ENCODE assay signal across 8 mouse cellular contexts in the genomic region with DNA sequence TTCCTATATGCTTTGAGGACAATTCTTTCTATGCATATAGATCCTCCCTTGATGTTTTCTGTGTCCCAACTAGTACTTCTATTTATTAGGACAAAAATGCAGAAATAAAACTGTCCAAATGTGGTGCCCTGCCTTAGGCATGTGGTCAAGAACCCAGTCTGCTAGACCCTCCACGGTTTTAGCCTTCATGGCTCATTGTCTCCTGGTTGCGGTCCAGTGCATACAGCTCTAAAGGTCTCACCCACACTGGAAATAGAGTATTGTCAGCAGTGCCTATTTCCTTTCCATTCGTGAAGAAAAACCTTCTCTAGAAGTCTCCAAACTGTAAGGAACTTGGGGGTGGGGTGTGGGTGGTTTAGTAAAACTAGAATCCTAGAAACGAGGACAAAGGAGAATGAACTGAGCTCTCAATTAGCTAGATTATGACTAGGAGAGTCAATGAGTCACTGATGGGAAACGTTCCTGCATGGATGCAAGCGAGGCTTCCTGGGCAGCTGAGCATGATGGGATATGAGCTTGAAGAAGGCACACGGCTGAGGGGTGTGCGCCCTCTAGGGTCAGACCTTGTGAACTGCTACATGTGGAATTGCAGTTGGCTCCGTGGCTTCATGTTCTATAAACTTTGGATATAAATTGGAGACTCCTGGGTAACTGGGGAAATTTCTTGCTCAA. TPM values are rescaled to one million over a fixed set of nuclear protein-coding genes. Genes with fewer than 3 reads are reported as not detected.
DNase-seq lines count a peak whose midpoint lies in the region; TF ChIP-seq lines count a peak whose summit lies in the region.

No protein-coding gene starts in this region.

- no peak overlapping the region for H3K4me3 ChIP-seq in cortical plate, adult 2 months (ENCODE audit: insufficient read depth, low read length)

- intact Hi-C loops in gastrocnemius, postnatal 36 days (cut with DNase I): no loop called here
- intact Hi-C loops in heart, postnatal 14 days (cut with DNase I): no loop called here

- H3K4me1 ChIP-seq in cortical plate, adult 2 months (ENCODE audit: control insufficient read depth, insufficient read depth, low read length): peaks cover 4% of the 10 kb centered on the region; the same call in 1 of the 2 replicates

- DNase-seq in gastrocnemius, adult 18-20 months (ENCODE audit: low spot score): peak; percentile 29
- DNase-seq in gastrocnemius, postnatal 36 days: no peak
- DNase-seq in ZHBTc4 (ENCODE audit: low read depth, low spot score): peak; percentile 88
- DNase-seq in heart, postnatal 14 days: peak; percentile 29 to 36
- DNase-seq in layer of hippocampus, adult 9-11 months: peak; percentile 78
- peak; percentile 40 for DNase-seq in lung, postnatal 25 days (ENCODE audit: low spot score)
- DNase-seq in right cerebral cortex, postnatal 25 days: peak; percentile 28

- H3K27ac ChIP-seq in cortical plate, adult 2 months (ENCODE audit: insufficient read depth, low read length): no peak overlapping the region

- peak; percentile 89 for TF ChIP-seq CTCF in cortical plate, adult 2 months (IDR thresholded peaks at IDR 0.05; ENCODE audit: extremely low read depth, insufficient read depth, low read length)

- no peak for TF ChIP-seq POLR2A in cortical plate, adult 2 months (IDR thresholded peaks at IDR 0.05; ENCODE audit: extremely low read depth, insufficient read depth, low read length)

RNA-seq across cellular contexts. Expression of gene Cfap44, which starts 2.6 kb away (rescaled TPM):
- not detected for total RNA-seq in gastrocnemius, adult 18-20 months (2021)
- not detected for total RNA-seq in gastrocnemius, postnatal 36 days (2021)
- 3.3 and 3.8 TPM in 2 replicates for polyA plus RNA-seq in cortical plate, adult 2 months (2012; rRNA removed)
- under 1 TPM in 1 of 2 experiments, not detected in 1; 0.31 TPM for total RNA-seq in heart, postnatal 14 days (2021)

RNA-seq across cellular contexts. Expression of gene Spice1, which starts 45.1 kb away (rescaled TPM):
- total RNA-seq in gastrocnemius, adult 18-20 months (2021): 1 to 10 TPM; 6.8 to 7.0 TPM
- 1 to 10 TPM; 6.1 to 7.9 TPM for total RNA-seq in gastrocnemius, postnatal 36 days (2021)
- 17.9 and 20.4 TPM in 2 replicates for polyA plus RNA-seq in cortical plate, adult 2 months (2012; rRNA removed)
- 10 to 100 TPM in 1 of 2 experiments, 1 to 10 TPM in 1; 8.8 to 10.0 TPM for total RNA-seq in heart, postnatal 14 days (2021)

RNA-seq across cellular contexts. Expression of gene Sidt1, which starts 59.0 kb away (rescaled TPM):
- total RNA-seq in gastrocnemius, adult 18-20 months (2021): under 1 TPM; 0.05 to 0.09 TPM
- total RNA-seq in gastrocnemius, postnatal 36 days (2021): under 1 TPM; 0.18 to 0.30 TPM
- 60.0 and 67.5 TPM in 2 replicates for polyA plus RNA-seq in cortical plate, adult 2 months (2012; rRNA removed)
- total RNA-seq in heart, postnatal 14 days (2021): under 1 TPM; 0.49 to 0.74 TPM

Comparison
In these comparisons a context has a peak if more than half of its experiments do, and no peak if none do; other contexts are left out.
1. DNase-seq: peak in gastrocnemius, adult 18-20 months (single experiment), ZHBTc4 (single experiment), heart, postnatal 14 days (2 of 2), layer of hippocampus, adult 9-11 months (single experiment), lung, postnatal 25 days (single experiment) and right cerebral cortex, postnatal 25 days (single experiment); none in gastrocnemius, postnatal 36 days (0 of 2).